Mouse (Mus musculus) left cerebral cortex, adult 11 months (tissue): Measurements from ENCODE around the gene Tcf20.

Experiments
- DNase-seq: peaks from one replicate; pipeline ENCODE4 v3.0.0; 2022; ENCODE audit warnings: low spot score

Gene Tcf20

GRCm38 (mm10) chr15:82958253-82958701 is 29.4 kb downstream of the Tcf20 start:
- DNase-seq, result peak; percentile 52

DNA sequence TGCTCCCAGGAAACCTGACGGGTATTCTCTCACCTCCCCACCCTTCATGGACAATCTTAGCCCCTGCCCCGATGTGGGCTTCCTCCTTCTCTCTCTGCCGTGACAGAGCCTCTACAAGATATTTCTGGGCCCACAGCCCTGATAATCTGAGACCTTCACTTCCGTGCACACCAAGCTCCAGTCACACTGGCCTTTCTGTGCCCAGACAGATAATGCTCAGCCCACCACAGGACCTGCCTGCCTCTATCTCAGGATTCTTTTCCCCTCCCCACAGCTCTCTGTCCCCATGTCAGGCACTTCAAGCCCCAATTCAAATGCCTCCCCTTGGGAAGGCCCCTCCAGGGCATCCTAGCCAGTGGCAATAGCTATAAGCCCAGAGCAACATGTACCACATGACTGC is 31.0 kb downstream of the Tcf20 start:
- DNase-seq, result no peak

DNA sequence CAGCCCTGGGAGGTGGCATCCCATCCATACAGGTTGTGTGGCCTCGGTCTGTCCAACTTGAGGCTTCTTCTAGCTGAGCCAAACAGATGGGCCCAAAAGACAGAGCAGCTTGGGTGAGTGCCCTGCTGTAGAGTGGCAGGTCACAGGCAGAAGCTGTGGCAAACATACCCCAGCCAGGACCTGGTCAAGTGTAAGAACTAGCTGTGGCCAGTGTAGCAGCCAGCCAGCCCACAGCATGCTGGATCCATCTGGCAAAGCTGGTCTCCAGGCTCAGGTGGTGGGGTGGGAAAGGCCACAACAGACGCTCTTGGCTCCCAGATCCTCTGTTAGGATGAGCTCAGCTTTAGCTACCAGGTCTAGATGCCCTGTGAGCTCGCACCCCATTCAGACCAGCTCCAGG is 31.4 kb downstream of the Tcf20 start:
- DNase-seq, result no peak

DNA sequence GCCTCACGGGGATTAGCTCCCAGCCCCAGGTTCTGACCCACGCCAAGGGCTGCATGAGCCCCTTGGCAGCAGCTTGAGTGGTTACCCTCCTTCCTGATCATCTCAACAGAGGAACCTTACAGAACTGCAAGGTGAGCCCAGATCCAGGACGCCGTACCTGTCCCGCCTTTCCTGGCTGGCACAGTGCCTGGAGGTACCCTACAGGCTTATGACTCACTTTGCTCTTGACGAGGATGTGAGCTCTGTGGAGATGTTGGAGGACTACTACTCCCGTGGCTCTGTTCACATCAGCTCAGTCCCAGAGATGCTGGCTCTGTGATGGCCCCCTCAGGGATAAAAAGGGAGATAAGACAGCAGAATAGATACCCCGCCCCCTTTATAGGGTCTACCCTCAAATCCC is 32.4 kb downstream of the Tcf20 start:
- DNase-seq, result no peak

DNA sequence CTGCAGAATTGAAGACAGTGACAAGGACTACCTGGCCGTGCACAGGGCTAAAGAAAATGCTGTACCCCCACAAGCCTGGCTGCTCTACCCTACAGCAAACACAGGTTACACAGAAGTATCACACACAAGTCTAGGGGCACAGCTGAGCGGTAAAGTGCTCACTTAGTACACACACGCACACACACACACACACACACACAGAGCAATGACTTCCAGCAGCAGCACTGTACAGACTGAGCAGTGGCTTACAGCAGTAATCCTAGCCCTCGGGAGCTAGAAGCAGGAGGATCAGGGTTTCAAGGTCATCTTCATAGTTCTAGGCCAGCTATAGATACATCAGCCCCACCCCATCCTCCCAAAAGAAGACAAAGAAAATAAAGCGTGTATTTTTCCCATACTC is 33.6 kb downstream of the Tcf20 start:
- DNase-seq, result no peak

DNA sequence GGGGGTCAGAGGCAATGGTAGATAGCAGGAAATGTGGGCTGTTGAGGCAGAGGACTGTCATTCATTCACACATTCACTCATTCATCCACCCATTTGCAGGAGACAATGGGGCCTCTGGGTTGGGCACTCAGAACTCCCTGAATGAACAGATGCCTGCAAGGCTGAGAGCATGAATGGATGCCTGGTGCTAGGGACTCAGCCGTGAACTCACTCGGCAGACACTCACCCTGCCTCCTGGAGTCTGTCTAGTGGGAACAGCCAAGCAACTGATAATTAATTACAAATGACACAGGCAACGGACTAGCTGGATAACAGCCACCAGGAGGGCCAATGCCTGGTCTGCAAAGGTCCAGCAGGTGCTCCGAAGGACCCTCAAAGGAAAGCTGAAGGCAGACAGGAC is 34.6 kb downstream of the Tcf20 start:
- DNase-seq, result no peak

- DNase-seq, result no peak
Observed at GRCm38 (mm10) chr15:82952292-82952705, 35.4 kb downstream of the Tcf20 start.

GRCm38 (mm10) chr15:82950246-82950645 is 37.4 kb downstream of the Tcf20 start:
- no peak for DNase-seq

DNA sequence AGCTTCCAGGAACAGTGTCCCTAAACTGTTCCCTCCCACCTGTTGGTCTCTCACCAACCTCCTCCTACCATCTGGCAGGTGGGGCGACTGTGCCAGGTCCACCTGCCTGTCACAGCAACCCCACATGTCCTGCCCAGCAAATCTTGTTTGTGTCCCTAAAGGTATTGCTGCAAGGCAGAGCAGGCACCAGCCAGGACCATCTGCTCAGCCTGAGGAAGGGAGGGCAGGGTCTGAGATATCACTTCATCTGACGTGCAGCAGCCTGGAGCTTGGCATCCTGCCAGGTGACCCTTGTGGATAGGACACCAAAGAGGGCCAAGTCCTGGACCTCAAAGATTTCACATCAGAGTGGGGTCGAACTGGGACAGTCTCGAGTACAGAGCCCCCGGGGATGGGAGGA is 40.2 kb downstream of the Tcf20 start:
- no peak for DNase-seq

- no peak for DNase-seq
Observed at GRCm38 (mm10) chr15:82944479-82945195, 43.0 kb downstream of the Tcf20 start.

GRCm38 (mm10) chr15:82941733-82942132 is 45.9 kb downstream of the Tcf20 start:
- DNase-seq, result peak; percentile 74

DNA sequence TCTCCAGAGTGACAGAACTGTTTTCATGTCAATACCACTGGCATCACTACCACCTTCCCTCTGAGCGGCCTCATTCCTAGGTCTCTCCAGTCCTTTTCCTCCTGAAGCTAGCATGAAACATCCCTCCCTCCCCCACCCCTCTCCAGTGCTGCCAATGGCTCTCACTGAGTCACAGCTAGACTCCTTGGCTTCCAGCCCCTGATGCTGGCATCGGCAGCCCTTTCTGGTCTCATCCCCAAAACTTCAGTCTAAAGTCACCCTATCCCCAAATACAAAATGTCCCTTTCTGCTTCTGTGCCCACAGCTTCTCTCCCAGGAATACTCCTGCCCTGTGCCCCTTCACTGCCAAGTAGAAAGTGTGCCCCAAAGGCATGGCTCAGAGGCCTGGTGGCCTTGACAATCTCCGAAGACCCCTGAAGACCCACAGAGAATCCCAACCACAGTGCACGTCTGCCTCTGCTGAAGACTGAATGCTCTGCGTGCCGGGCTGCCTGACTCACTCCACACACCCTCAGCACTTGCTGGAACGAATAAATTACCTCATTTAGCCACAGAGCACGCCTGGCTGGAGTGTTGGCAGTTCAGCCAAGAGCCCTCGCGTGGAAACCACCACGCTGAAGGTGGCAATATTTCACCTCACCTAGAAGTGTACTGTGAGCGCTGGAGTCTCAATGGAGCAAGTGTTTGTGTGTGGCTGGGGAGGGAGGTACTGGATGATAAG is 47.0 kb downstream of the Tcf20 start:
- DNase-seq, result no peak

GRCm38 (mm10) chr15:82938155-82938569 is 49.5 kb downstream of the Tcf20 start:
- no peak for DNase-seq

DNA sequence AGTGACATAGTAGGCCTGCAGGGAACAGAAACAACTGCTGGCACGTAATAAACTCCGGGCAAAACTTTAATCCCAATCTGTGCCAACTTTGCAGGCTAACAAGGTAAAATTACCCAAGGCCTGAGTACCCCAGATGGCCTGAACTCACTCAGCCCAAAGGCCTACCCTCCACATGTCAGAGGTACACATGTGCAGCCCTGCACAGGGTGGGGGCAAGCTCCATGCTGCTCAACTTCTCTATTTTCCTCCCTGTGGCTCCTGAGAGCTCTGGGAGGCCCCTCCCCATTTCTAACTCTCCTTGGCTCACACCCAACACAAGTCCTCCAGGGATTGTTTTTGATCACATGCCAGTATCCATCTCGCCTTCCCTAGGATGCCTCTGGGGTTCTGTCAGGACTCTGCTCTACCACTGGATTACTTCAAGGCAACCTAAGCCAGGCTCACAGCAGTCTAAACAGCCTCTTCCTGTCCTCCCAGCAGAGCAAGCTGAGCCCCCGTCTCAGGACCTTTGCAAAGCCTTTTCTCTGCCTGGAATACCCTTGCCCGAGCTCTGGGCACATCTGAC is 50.2 kb downstream of the Tcf20 start:
- no peak for DNase-seq

- no peak for DNase-seq
Observed at GRCm38 (mm10) chr15:82934971-82935370, 52.7 kb downstream of the Tcf20 start.

DNA sequence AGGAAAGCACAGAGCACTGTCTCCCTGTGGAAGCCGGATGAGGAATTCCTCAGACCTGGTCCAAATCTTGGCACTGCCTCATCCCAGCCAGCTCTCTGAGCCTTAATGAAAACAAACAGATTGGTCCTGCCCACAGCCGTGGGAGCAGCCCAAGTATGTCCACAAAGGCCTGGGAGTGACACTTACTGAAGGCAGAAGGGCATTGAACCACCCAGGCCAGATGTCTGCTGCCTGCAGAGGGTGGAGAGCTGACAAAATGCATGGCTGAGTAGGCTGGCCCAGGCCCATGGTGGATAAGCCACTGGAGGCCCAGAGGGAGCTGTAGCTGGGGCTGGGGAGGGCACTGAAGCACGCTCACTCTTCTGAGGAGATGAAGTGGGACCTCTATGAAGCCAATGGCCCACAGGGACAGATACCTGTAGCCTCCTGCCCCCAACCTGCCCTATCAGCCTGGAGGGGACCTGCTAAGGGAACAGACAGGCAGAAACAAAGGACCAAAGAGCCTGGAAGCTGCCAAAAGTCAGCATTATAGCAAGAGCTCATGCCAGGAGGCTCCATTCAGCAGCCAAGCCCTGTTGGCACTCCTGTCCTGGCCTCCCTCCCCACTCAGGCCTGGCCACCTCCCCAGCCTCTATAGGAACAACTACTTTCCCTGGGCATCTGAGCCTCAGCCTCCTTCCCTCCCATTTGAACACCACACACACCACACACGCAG is 54.6 kb downstream of the Tcf20 start:
- no peak for DNase-seq

GRCm38 (mm10) chr15:82931436-82931835 is 56.2 kb downstream of the Tcf20 start:
- DNase-seq, result no peak

DNA sequence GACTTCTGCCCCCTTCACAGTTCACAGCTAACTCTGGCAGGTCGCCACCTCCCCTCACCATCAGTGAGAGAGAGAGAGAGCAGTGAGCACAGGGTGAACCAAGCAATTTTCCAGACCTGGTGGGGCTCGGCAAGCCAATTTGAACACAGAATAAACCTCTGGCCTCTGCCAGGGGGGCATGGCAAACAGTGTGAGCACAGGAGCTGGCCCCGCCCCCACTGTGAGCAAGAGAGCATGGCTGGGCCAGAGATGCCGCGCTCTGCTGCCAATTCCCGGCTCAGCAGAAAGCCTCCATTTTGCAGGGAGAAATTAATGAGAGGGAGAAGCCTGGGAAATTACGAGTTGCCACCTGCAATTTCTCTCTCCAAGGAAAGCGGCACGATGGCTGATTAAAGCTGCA is 58.1 kb downstream of the Tcf20 start:
- no peak for DNase-seq

- no peak for DNase-seq
Observed at GRCm38 (mm10) chr15:82928844-82929243, 58.8 kb downstream of the Tcf20 start.

- DNase-seq, result no peak
Observed at GRCm38 (mm10) chr15:82928023-82928422, 59.6 kb downstream of the Tcf20 start.

- DNase-seq, result no peak
Observed at GRCm38 (mm10) chr15:82927057-82927456, 60.6 kb downstream of the Tcf20 start.

DNA sequence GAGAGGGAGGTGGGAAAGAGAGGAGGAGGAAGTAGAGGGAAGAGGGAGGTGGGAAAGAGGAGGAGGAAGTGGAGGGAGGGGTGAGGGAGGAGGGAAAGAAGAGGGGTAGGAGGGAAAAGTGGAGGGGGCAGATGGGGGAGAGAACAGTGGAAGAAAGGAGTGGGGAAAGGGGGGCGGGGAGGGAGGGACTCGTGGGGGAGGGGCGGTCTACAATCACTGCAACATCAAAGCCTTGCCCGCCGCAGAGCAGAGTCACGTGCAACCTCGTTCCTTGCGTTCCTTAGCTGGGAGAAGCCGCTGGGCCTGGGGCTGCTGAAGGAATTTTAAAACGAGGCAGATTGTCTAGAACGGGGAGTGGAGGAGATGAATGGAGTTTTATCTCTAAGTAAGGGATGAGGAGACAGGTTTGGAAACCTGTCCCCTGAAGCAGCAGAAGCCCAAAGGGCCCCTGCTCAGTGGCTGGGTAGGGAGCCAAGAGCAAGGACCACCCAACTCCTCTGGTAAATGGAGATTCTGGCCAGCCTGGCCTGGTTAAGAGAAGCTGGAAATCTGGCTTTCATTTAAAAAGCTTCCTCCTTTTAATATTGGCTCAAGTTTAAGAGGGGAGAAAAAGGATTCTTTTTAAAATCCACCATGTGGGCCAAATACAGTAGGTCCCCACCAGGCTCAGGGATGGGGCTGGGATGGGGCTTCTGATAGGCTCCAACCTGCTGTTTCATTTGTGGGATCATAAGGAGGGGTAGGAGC is 62.8 kb downstream of the Tcf20 start:
- DNase-seq, result no peak
